Mouse (Mus musculus): Measurements from ENCODE around the gene Cbr2. TPM values are rescaled to one million over a fixed set of nuclear protein-coding genes. Genes with fewer than 3 reads are reported as not detected.

Cbr2 gene
- 2.4 and 4.0 TPM in 2 replicates for polyA plus RNA-seq (2012; ENCODE audit: low replicate concordance)

DNA sequence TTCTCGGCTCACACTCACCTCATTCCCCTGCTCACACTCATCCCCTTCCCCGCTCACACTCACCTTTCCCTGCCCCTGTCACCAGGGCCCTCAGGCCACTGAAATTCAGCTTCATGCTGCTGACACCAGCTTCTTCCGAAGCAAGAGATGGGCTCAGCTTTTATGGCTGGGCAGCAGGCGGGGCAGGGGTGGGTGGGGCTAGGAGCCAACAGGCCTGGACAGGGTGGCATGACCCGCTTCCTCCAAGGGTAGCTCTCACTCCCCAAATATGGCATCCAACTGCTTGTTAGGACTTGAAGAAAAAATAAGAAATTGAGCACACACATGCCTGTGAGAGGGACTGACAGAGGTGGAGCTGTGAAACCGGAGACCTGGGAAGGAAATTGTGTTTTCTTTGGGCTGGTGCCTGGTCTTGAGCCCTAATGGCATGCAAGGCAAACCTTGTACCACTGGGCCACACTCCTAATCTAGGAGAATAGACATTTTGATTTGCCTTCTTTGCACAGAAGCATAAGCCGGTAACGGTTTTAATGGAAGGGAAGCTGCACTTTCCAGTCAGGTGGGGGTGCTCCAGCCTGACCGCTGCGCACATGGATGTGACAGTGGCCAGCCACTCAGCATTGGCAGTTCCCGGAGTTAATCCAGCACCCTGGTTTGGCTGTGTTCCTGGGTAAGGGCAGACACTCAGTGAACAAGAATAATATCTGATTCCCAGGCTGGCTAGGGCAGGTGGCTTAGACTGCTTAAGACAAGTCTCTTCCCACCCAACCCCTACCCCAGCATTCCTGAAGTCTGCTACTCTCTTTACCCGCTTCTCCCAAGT is at the start of gene Cbr2:
Gene Cbr2, minus strand, starts transcription at position 257 of the 823 bp plus-strand sequence.

DNA sequence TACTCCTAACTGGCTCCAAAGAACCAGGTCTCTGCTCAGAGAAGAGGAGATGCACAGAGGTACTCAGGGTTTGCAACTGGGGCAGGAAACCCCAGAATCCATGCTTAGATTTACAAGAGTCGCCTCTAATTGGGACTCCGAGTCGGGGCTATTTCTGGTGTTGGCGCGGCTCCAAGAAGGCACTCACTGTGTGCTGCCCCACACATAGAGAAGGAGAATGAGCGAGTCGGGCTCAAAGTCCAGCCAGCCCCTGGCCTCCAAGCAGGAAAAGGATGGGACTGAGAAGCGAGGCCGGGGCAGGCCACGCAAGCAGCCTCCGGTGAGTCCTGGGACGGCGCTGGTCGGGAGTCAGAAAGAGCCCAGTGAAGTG is 30.7 kb upstream of the Cbr2 start, which contains the start of gene Hmga1b:
Gene Hmga1b, plus strand, starts transcription at position 123 of the 370 bp plus-strand sequence.

DNA sequence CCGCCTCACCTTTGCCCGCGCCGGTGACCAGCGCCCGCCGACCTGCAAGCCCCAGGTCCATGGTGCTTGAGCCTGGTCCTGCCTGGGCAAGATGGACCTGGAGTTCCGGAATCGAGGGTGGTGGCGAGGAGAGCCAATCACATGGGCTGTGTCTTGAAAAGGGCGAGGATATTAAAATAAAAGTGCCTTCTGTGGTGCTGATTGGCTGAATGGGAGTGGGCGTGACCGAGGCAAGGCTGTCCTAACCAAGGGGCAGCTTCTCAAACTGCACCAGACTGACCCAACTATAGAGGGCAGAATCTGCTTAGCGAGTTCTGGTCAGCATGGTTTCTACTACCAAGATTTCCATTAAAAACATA is 4.8 kb downstream of the Cbr2 start, which contains the start of gene Dcxr:
Gene Dcxr, minus strand, starts transcription at position 113 of the 359 bp plus-strand sequence.

DNA sequence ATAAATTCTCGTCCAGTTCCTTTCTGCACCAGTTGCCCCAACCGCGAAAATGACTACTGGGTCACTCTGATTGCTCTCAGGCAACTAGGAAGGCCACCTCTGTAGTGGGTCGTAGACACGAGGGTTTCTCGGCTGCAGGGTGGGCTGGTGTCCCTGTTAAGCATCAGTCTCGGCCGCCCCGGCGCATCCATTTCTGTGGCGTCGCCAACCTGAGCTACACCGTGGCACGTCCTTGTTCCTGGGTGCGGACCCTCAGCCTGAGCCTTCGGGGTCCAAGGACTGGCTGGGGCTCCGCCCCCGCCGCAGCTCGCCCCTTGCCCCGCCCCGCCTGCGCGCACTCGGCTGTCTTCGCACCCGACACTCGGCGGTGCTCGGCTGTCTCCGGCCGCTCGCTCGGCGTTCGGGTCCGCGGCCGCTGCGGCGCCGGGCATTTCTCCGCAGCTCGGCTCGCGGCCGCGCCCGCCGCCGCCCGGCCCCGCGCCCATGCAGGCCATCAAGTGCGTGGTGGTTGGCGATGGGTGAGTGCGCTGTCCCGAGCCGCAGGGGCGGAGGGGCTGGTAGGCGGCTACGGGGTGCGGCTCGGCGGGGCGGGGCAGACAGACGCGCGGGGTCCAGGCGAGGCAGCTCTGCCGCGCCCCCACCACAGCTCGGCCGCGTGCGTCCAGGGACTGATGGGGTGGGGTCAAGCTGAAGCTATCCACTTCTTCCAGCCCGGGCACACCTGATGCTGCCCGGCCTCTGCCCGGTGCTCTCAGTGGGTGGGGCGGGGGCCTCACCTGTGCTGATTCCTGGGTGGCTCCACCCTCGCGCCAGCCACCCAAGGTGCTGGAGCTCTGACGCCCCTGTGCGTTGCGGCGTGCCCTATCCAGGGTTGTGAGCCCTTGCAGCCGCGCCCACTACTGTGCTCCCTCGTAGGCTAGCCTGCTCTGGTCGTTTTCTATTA is 10.5 kb downstream of the Cbr2 start, which contains the start of gene Rac3:
Gene Rac3, plus strand, starts transcription at position 347 of the 943 bp plus-strand sequence.

DNA sequence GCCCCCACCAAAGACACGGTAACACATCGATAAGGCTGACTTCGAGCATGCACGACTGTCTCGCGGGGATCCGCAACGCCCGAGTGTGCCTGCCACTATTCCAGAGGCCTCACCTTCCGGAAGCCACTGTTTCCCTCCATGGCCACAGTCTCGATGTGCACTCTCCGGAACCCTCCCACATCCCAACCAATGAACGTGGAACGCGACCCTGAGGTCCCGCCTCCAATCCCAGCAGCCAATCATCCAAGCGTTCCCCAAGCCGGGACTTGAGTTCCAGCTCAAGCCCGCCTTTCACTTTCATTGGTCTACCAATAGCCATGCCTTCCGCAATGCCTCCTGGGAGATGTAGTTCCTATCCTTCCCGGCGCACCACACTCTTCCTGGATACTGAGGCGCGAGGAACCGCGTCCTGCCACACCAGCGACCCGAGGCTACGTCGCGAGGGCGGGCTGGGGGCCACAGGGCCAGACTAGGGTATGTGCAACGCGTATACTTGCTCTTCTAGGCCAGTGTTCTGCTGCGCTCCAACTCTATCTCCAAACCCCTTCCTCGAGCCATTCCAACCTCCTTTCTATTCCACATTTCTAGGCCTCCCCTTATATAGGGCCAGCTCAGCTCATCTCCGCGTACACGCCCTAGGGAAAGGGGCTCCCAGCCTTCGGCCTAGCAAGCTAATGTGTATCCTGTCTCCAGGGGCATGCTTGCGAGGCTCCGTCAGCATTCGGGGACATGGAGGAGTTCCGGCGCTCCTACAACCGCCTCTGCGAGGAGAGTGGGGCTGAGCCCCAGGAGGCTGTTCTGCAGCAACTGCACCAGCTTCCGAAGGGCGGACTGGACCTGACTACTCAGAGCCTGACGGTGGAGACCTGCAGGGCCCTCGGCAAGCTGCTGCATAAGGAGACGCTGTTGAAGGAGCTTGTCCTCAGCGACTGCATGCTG is 18.1 kb downstream of the Cbr2 start, which contains the start of the genes Cenpx and Lrrc45:
Gene Cenpx, minus strand, starts transcription at position 159 of the 939 bp plus-strand sequence.
Gene Lrrc45, plus strand, starts transcription at position 346 of the 939 bp plus-strand sequence.

Other genes starting within 250 kb of the Cbr2 start
- 288 and 518 TPM in 2 replicates for gene Mrpl12, start 247.5 kb downstream of the Cbr2 start, polyA plus RNA-seq (2012; ENCODE audit: low replicate concordance)
- 94.0 and 114 TPM in 2 replicates for gene Slc25a10, start 240.3 kb downstream of the Cbr2 start, polyA plus RNA-seq (2012; ENCODE audit: low replicate concordance)
- not detected in 2 replicates for gene Gcgr, start 201.4 kb downstream of the Cbr2 start, polyA plus RNA-seq (2012; ENCODE audit: low replicate concordance)
- 63.8 and 96.4 TPM in 2 replicates for gene Mcrip1, start 182.4 kb downstream of the Cbr2 start, polyA plus RNA-seq (2012; ENCODE audit: low replicate concordance)
- not detected in 2 replicates for gene Ppp1r27, start 181.0 kb downstream of the Cbr2 start, polyA plus RNA-seq (2012; ENCODE audit: low replicate concordance)
- gene P4hb, start 158.9 kb downstream of the Cbr2 start, polyA plus RNA-seq (2012; ENCODE audit: low replicate concordance) = 998 and 1,537 TPM in 2 replicates
- gene Arhgdia, start 150.5 kb downstream of the Cbr2 start, polyA plus RNA-seq (2012; ENCODE audit: low replicate concordance) = 596 and 1,231 TPM in 2 replicates
- 192 and 295 TPM in 2 replicates for gene Alyref, start 133.7 kb downstream of the Cbr2 start, polyA plus RNA-seq (2012; ENCODE audit: low replicate concordance)
- gene Anapc11, start 133.7 kb downstream of the Cbr2 start, polyA plus RNA-seq (2012; ENCODE audit: low replicate concordance) = 39.8 and 162 TPM in 2 replicates
- gene Npb, start 123.6 kb downstream of the Cbr2 start, polyA plus RNA-seq (2012; ENCODE audit: low replicate concordance) = 2.4 and 7.0 TPM in 2 replicates
- gene Pcyt2, start 114.2 kb downstream of the Cbr2 start, polyA plus RNA-seq (2012; ENCODE audit: low replicate concordance) = 56.6 and 107 TPM in 2 replicates
- gene Sirt7, start 106.9 kb downstream of the Cbr2 start, polyA plus RNA-seq (2012; ENCODE audit: low replicate concordance) = 147 and 228 TPM in 2 replicates
- gene Mafg, start 98.5 kb downstream of the Cbr2 start, polyA plus RNA-seq (2012; ENCODE audit: low replicate concordance) = 103 and 176 TPM in 2 replicates
- gene Pycr1, start 88.3 kb downstream of the Cbr2 start, polyA plus RNA-seq (2012; ENCODE audit: low replicate concordance) = 2.3 and 2.7 TPM in 2 replicates
- not detected in 2 replicates for gene Myadml2, start 84.0 kb downstream of the Cbr2 start, polyA plus RNA-seq (2012; ENCODE audit: low replicate concordance)
- 0.28 and 0.48 TPM in 2 replicates for gene Notum, start 70.9 kb downstream of the Cbr2 start, polyA plus RNA-seq (2012; ENCODE audit: low replicate concordance)
- 168 and 366 TPM in 2 replicates for gene Aspscr1, start 59.1 kb downstream of the Cbr2 start, polyA plus RNA-seq (2012; ENCODE audit: low replicate concordance)
- gene Cenpx, start 18.4 kb downstream of the Cbr2 start, polyA plus RNA-seq (2012; ENCODE audit: low replicate concordance) = 33.5 and 180 TPM in 2 replicates
- 29.3 and 37.4 TPM in 2 replicates for gene Lrrc45, start 18.2 kb downstream of the Cbr2 start, polyA plus RNA-seq (2012; ENCODE audit: low replicate concordance)
- 3.6 and 5.3 TPM in 2 replicates for gene Rac3, start 10.6 kb downstream of the Cbr2 start, polyA plus RNA-seq (2012; ENCODE audit: low replicate concordance)
- gene Dcxr, start 4.8 kb downstream of the Cbr2 start, polyA plus RNA-seq (2012; ENCODE audit: low replicate concordance) = 8.7 and 44.1 TPM in 2 replicates
- 269 and 1,219 TPM in 2 replicates for gene Hmga1b, start 30.7 kb upstream of the Cbr2 start, polyA plus RNA-seq (2012; ENCODE audit: low replicate concordance)
- gene Rfng, start 52.1 kb upstream of the Cbr2 start, polyA plus RNA-seq (2012; ENCODE audit: low replicate concordance) = 41.1 and 90.1 TPM in 2 replicates
- gene Gps1, start 52.2 kb upstream of the Cbr2 start, polyA plus RNA-seq (2012; ENCODE audit: low replicate concordance) = 35.0 and 37.0 TPM in 2 replicates
- gene Dus1l, start 64.3 kb upstream of the Cbr2 start, polyA plus RNA-seq (2012; ENCODE audit: low replicate concordance) = 123 and 193 TPM in 2 replicates
- gene Fasn, start 92.4 kb upstream of the Cbr2 start, polyA plus RNA-seq (2012; ENCODE audit: low replicate concordance) = 69.7 and 289 TPM in 2 replicates
- gene Ccdc57, start 200.8 kb upstream of the Cbr2 start, polyA plus RNA-seq (2012; ENCODE audit: low replicate concordance) = 2.0 and 2.1 TPM in 2 replicates
- 10.6 and 15.1 TPM in 2 replicates for gene Slc16a3, start 216.4 kb upstream of the Cbr2 start, polyA plus RNA-seq (2012; ENCODE audit: low replicate concordance)

All from leukemia stem cell, adult 10-12 weeks (primary cell).